Comparison of ENCODE assay signal across 23 mouse cellular contexts in genomic region chrX:142600782-142601181, GRCm38 (mm10).
DNase-seq lines count a peak whose midpoint lies in the region; ATAC-seq and TF ChIP-seq lines count a peak whose summit lies in the region.
"Had no signal": no experiment of that assay in that cellular context is flagged by ENCODE, and none has a peak within 500 bp of the region (broad histone marks: within the 10 kb centered on the region; RNA-seq: fewer than 3 reads in every experiment).

No protein-coding gene starts in this region.

- no peak overlapping the region for H3K9ac ChIP-seq in MEL (ENCODE audit: control insufficient read depth, low read depth, low read length, poor library complexity, severe bottlenecking)
- H3K9ac ChIP-seq in midbrain, embryonic 16.5 days (ENCODE audit: low read depth, low read length): no peak overlapping the region

- H3K9me3 ChIP-seq in G1E (replicated peaks) (no peaks in the 10 kb centered on the region), MEL (replicated peaks; ENCODE audit: insufficient read depth, low read length) (no peaks in the 10 kb centered on the region)
- no peaks in the 10 kb centered on the region for H3K9me3 ChIP-seq in limb, embryonic 10.5 days (replicated peaks)
- H3K9me3 ChIP-seq in midbrain, embryonic 16.5 days (replicated peaks; ENCODE audit: control insufficient read depth, low read length, poor library complexity, severe bottlenecking): no peaks in the 10 kb centered on the region

- H3K27ac ChIP-seq in MEL (ENCODE audit: control insufficient read depth, low read depth, low read length): no peak overlapping the region
- H3K27ac ChIP-seq in limb, embryonic 10.5 days: no peak overlapping the region
- no peak overlapping the region for H3K27ac ChIP-seq in midbrain, embryonic 16.5 days (ENCODE audit: low read length)

- no peak for TF ChIP-seq EP300 in MEL (IDR thresholded peaks at IDR 0.05; ENCODE audit: low read depth in 1 of 2, low read length in 2 of 2)

- 97% methylated on average over 1 of the region's 1 CpGs for WGBS in limb, embryonic 10.5 days
- whole genome bisulfite sequencing in midbrain, embryonic 16.5 days: 96% methylated on average over 1 of the region's 1 CpGs

- H3K4me2 ChIP-seq in midbrain, embryonic 16.5 days (ENCODE audit: low read length): no peak overlapping the region

- H3K4me1 ChIP-seq in G1E (ENCODE audit: insufficient read depth, low read depth, low read length): peaks cover 25% of the 10 kb centered on the region
- peaks cover 3 to 12% of the 10 kb centered on the region in 2 experiments for H3K4me1 ChIP-seq in MEL (ENCODE audit: control insufficient read depth in 1 of 2, insufficient read depth in 2 of 2, low read length in 2 of 2)
- H3K4me1 ChIP-seq in limb, embryonic 10.5 days: no peaks in the 10 kb centered on the region
- no peaks in the 10 kb centered on the region for H3K4me1 ChIP-seq in midbrain, embryonic 16.5 days (ENCODE audit: control insufficient read depth, insufficient read depth, low read length)

- TF ChIP-seq POLR2A in MEL (IDR thresholded peaks at IDR 0.05; ENCODE audit: control insufficient read depth in 1 of 2, insufficient read depth in 1 of 2, low read depth in 1 of 2, low read length in 2 of 2, poor library complexity in 1 of 2): no peak

- TF ChIP-seq CTCF in G1E (IDR thresholded peaks at IDR 0.05; ENCODE audit: low read depth, low read length) (no peak), MEL (IDR thresholded peaks at IDR 0.05 in 2 of 3, conservative IDR thresholded peaks at IDR 0.05 in 1 of 3; ENCODE audit: control insufficient read depth in 1 of 3, insufficient read depth in 1 of 3, low read depth in 2 of 3, low read length in 3 of 3, poor library complexity in 1 of 3, severe bottlenecking in 1 of 3) (no peak)

- H3K27me3 ChIP-seq in G1E (ENCODE audit: insufficient read depth, low read length) (no peaks in the 10 kb centered on the region), MEL (ENCODE audit: control insufficient read depth in 1 of 2, insufficient read depth in 2 of 2, low read length in 2 of 2) (no peaks in the 10 kb centered on the region)
- H3K27me3 ChIP-seq in limb, embryonic 10.5 days (ENCODE audit: low read depth, poor library complexity, severe bottlenecking): peaks cover 84% of the 10 kb centered on the region
- no peaks in the 10 kb centered on the region for H3K27me3 ChIP-seq in midbrain, embryonic 16.5 days (ENCODE audit: control insufficient read depth, insufficient read depth, low read depth, low read length)
- H3K27me3 ChIP-seq: CH12.LX had no signal

- peak; percentile 45; the same call in 1 of the 2 replicates for ATAC-seq in G1E (ENCODE audit: extremely low read depth, insufficient number of reproducible peaks, low FRiP score, poor library complexity, severe bottlenecking)
- peak; percentile 42; the same call in 1 of the 2 replicates for ATAC-seq in common myeloid progenitor, adult 5-6 weeks (replicated peaks; ENCODE audit: low read depth, poor library complexity, severe bottlenecking)
- ATAC-seq in granulocyte monocyte progenitor cell, adult 5-6 weeks (replicated peaks; ENCODE audit: poor library complexity, severe bottlenecking): peak; percentile 42
- no peak for ATAC-seq in midbrain, embryonic 16.5 days
- ATAC-seq: activated CD4-positive, CD25-positive, alpha-beta regulatory T cell, adult 4 months; CD4-positive, CD25-positive, alpha-beta regulatory T cell, adult 4 months; Patski had no signal

- no peak for TF ChIP-seq RAD21 in MEL (IDR thresholded peaks at IDR 0.05; ENCODE audit: low read depth, low read length)

- H3K36me3 ChIP-seq in G1E (replicated peaks): no peaks in the 10 kb centered on the region
- peaks cover 0 to 13% of the 10 kb centered on the region in 2 experiments; a peak in 2 of 4 replicates for H3K36me3 ChIP-seq in MEL (ENCODE audit: control insufficient read depth in 1 of 2, insufficient read depth in 2 of 2, low read length in 2 of 2)
- H3K36me3 ChIP-seq in limb, embryonic 10.5 days: no peaks in the 10 kb centered on the region
- H3K36me3 ChIP-seq in midbrain, embryonic 16.5 days (ENCODE audit: control insufficient read depth, insufficient read depth, low read length): no peaks in the 10 kb centered on the region

- no peak overlapping the region for H3K4me3 ChIP-seq in G1E (ENCODE audit: low read depth, low read length)
- H3K4me3 ChIP-seq in MEL (ENCODE audit: control insufficient read depth in 1 of 2, insufficient read depth in 1 of 2, low read depth in 2 of 2, low read length in 2 of 2): no peak overlapping the region
- no peak overlapping the region for H3K4me3 ChIP-seq in limb, embryonic 10.5 days
- H3K4me3 ChIP-seq in midbrain, embryonic 16.5 days (ENCODE audit: low read depth, low read length): no peak overlapping the region

- H3K79me2 ChIP-seq in MEL (ENCODE audit: control insufficient read depth, insufficient read depth, low read length, poor library complexity): no peaks in the 10 kb centered on the region

- DNase-seq in G1E (ENCODE audit: low spot score) (peak; percentile 2), MEL (ENCODE audit: low read depth, low spot score) (no peak)
- no peak for DNase-seq in yolk sac, embryonic 10.5 days (ENCODE audit: low spot score)
- DNase-seq in limb, embryonic 10.5 days (ENCODE audit: low spot score): no peak
- no peak for DNase-seq in frontal cortex, postnatal 10 days (ENCODE audit: low spot score in 2 of 2)
- DNase-seq: adrenal gland, adult 2 months; adrenal gland, adult 8-10 months; adrenal gland, postnatal 10 days; adrenal gland, postnatal 14 days; adrenal gland, postnatal 25 days; adrenal gland, postnatal 36 days; B cell, adult 2 months; cerebellum, adult 11 months; cerebellum, adult 11-12 months; cerebellum, adult 18-20 months; cerebellum, adult 2 months had no signal

TF ChIP-seq in MEL, 35 proteins besides CTCF, POLR2A, EP300 and RAD21:
- TF ChIP-seq USF1 (IDR thresholded peaks at IDR 0.05; ENCODE audit: low read depth, low read length) (peak; percentile 71; the same call in 1 of the 2 replicates), ELF1 (IDR thresholded peaks at IDR 0.05; ENCODE audit: low read depth, low read length) (no peak), MAFK (IDR thresholded peaks at IDR 0.05; ENCODE audit: borderline replicate concordance, low read depth, low read length) (no peak), ZNF384 (IDR thresholded peaks at IDR 0.05; ENCODE audit: low read depth, low read length) (peak; percentile 68; the same call in 1 of the 2 replicates), MAZ (IDR thresholded peaks at IDR 0.05; ENCODE audit: low read depth, low read length) (no peak), MAX (IDR thresholded peaks at IDR 0.05; ENCODE audit: low read length) (peak; percentile 27; the same call in 1 of the 2 replicates), MEF2A (IDR thresholded peaks at IDR 0.05; ENCODE audit: extremely low read depth, insufficient replicate concordance, low read depth, low read length, poor library complexity, severe bottlenecking) (no peak), JUND (IDR thresholded peaks at IDR 0.05; ENCODE audit: low read depth, low read length) (no peak), NELFE (IDR thresholded peaks at IDR 0.05; ENCODE audit: low read depth, low read length) (no peak), E2F4 (IDR thresholded peaks at IDR 0.05; ENCODE audit: borderline replicate concordance, low read depth, low read length) (no peak), ZKSCAN1 (IDR thresholded peaks at IDR 0.05; ENCODE audit: low read depth, low read length) (no peak)
